Mouse (Mus musculus): Measurements from ENCODE around the gene Krtcap3. TPM values are rescaled to one million over a fixed set of nuclear protein-coding genes. Genes with fewer than 3 reads are reported as not detected.

Gene Krtcap3
- total RNA-seq, 2 experiments from 2014 or later: 2.4 to 2.6 TPM

DNA sequence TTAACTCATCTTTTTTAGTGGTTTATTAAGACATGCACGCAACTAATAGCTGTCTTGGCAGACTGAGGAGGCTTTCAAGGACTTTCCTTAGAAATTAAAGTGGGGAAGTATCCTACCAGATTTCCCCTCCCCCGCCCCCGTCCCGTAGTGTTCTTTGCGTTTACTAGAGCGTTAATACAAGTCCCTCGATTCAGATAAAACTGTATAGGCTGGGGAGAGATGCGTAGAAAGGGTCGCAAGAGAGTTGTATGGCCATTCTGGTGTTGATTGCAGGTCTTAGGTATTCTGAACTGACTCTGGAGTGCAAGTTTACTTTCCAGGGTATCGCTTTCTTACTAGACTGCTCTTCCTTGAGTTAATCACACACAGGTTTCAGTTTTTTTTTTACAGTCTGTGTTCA is 9.3 kb upstream of the Krtcap3 start:
- no peak for DNase-seq (ENCODE audit: extremely low spot score in 1 of 2, low spot score in 2 of 2)
- intact Hi-C loops (cut with DNase I): no loop called here

DNA sequence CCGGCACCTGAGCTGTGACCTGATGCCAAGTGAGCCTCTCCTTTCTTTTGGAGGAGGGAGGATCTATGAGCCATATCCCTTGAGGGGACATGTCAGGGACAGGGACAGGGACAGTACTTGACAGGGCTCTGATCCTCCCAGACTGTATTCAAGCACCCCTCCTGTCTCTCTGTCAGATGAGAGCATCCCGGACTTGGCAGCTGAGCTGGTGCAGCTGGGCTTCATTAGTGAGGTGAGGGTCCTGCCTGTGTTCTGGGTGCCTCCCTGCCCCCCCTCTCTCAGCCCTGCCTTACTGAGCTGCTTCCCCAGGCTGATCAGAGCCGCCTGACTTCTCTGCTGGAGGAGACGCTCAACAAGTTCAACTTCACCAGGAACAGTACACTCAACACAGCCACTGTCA is 775 bp upstream of the Krtcap3 start:
- intact Hi-C loops (cut with DNase I): loop anchor here (5.0 kb wide), 1 partner anchor 53 kb away; no protein-coding TSS in a partner anchor
- DNase-seq (ENCODE audit: extremely low spot score in 1 of 2, low spot score in 2 of 2): no peak

DNA sequence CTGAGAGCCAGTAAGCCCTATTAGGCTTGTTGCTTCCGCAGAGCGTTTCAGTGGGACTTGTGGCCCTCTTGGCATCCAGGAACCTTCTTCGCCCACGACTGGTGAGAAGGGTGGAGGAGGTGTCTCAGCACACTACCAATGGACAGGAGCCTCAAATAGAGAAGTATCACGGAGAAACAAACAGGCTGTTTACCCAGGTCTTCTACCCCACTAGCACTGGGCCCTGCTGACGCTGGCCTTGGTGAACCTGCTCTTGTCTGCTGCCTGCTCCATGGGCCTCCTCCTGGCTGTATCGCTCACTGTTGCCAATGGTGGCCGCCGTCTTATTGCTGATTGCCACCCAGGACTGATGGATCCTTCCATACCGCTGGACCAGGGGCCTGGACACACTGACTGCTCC is 660 bp downstream of the Krtcap3 start:
- intact Hi-C loops (cut with DNase I): loop anchor here (5.0 kb wide), 1 partner anchor 55 kb away; no protein-coding TSS in a partner anchor
- no peak for DNase-seq (ENCODE audit: extremely low spot score in 1 of 2, low spot score in 2 of 2)

DNA sequence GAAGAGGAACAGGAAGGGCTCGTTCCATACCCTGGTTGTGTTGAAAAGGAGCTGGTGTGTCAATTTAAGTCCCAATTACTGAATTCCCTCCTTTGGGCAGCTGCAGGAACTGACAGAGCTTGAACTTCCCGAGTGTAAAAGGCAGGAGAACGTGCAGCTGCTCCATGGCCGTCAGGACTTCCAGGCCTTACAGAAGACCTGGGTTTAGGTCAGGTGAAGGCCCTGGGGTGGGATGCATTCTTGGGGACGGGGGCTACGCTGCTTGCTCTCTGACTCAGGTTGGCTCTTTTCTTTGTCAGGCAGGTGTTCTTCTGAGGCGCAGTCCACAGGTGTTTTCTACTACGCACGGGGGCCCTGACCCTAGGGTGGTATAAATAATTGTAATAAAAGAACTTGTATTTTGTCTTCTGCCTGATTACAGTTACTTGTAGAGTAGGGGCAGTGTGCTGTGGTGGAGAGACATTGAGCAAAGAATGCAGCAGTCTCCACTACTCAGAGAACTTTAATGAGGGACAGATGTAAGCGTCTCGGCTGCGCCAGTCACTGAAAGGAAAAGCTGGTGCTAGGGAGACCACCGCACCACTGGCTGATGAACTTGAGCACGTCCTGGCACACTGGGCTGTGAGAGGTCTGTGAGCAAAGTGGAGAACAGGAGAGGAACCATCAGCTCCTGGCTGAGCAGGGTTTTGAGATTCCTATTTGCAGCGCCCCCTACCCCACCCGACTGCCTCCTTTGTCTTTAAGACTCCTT is 1.5 kb downstream of the Krtcap3 start:
- no peak for DNase-seq (ENCODE audit: extremely low spot score in 1 of 2, low spot score in 2 of 2)
- intact Hi-C loops (cut with DNase I): loop anchor here (5.0 kb wide), 1 partner anchor 56 kb away; no protein-coding TSS in a partner anchor

DNA sequence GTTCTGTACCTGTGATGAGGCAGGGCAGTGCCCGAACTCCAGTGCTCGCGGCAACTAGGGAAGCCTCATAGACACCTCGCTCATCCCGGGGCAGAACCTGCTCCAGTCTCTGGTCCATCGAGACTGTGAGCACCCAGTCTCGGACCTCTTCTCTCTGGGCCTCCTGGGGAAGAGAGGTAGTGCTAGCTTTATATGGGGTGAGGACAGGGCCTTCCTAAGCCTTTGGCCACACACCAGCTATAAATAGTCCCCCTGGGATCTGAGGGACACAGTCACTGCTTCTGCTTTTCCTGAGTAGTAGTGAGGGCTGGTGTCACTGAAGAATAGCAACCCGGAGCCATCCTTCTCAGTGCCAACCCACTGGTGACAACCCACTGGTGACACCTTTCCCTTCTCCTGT is 2.3 kb downstream of the Krtcap3 start:
- no peak for DNase-seq (ENCODE audit: extremely low spot score in 1 of 2, low spot score in 2 of 2)
- intact Hi-C loops (cut with DNase I): loop anchor here (5.0 kb wide), 1 partner anchor 57 kb away; no protein-coding TSS in a partner anchor

DNA sequence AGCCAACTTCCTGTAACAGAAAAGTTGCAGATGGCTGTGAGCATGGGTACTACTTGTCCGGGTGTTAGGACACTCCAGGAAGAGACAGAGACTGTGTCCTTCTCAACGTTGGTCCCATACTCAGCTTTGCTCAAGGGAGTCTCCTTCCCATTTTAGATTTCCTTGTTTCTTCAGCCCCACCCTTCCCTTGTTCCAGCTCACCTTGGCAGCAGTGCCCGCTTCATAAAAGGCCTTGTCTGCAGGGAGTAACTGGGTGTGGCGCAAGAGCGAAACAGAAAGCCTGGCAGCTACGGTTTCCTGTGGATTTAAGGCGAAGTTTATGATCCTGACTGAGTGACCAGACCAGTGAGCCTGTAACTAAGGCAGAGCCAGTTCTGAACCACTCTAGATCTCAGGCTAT is 3.0 kb downstream of the Krtcap3 start:
- intact Hi-C loops (cut with DNase I): loop anchor here (5.0 kb wide), 1 partner anchor 57 kb away; no protein-coding TSS in a partner anchor
- peak in 1 of 2 experiments; percentile 43 for DNase-seq (ENCODE audit: extremely low spot score in 1 of 2, low spot score in 2 of 2)

DNA sequence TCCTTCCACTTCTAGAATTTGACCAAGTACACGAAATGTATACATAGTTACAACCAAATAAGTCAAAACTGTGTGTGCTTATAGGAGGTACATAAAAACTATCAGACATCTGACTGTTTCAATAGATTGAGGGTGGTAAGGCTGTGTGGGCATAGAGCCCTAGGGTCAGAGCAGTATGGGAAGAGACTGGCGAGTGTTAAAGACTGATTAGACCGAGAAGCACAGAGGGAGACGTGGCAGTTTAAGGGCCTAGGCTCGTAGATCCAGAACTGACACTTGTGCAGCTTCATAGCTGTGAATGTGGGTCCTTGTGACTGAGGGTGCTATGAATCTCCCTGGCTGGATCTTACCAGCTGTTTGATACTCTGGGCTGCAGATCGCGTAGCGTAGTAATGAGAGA is 3.4 kb downstream of the Krtcap3 start:
- no peak for DNase-seq (ENCODE audit: extremely low spot score in 1 of 2, low spot score in 2 of 2)
- intact Hi-C loops (cut with DNase I): loop anchor here (5.0 kb wide), 1 partner anchor 58 kb away; no protein-coding TSS in a partner anchor

DNA sequence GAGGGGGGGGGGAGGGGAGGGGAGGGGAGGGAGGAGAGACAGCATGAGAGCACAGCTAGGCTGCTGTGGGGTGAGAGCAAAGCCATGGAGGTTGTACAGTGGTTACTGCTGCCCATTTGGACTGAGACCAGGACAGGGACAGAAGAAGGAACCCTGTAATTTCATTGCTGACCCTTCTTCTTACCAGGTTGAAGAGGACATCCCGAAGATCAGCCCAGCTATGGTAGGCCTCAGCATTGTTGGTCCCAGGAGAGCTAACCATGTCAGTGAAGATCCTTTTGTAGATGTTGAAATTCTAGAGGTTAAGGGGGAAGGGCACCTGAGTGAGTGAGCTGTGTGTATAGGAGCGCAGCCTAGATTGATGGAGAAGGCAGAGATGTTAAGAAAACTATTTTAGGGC is 3.9 kb downstream of the Krtcap3 start:
- DNase-seq (ENCODE audit: extremely low spot score in 1 of 2, low spot score in 2 of 2): no peak

DNA sequence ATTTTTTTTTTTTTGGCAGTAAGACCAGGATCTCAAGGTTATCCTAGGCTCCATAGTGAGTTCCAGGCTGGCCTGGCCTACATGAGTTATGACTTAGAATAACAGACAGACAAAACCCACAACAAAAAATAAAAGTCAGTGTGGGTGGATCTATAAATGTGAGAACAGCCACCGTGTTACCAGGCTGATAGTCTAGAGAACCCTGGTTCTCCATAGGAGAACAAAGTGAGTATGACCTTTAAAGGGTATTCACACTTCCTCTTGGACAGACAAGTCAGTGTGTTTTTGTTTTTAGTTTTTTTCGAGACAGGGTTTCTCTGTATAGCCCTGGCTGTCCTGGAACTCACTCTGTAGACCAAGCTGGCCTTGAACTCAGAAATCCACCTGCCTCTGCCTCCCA is 4.5 kb downstream of the Krtcap3 start:
- DNase-seq (ENCODE audit: extremely low spot score in 1 of 2, low spot score in 2 of 2): no peak
- intact Hi-C loops (cut with DNase I): no loop called here

More for the DNA sequence above, 3.9 kb downstream of the Krtcap3 start:
- intact Hi-C loops (cut with DNase I): no loop called here

DNA sequence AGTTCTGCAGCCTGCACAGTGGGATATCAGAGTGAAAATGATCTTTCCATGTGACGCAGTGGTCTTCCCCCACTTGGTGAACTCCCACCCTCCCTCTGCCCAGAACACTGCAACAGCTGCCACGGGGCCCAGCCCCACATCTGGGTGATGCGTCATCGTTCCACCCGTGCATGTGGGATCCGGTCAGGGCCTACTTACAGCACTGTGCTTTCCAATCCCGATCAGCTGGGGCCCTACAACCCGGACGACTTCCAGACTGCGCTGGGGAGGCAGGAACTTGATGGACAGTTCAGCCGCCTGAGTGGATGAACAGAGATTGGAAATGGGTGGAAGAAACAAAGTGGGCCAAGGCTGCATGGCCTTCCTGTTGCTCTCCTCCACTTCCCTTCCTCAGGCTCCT is 6.1 kb downstream of the Krtcap3 start:
- DNase-seq (ENCODE audit: extremely low spot score in 1 of 2, low spot score in 2 of 2): no peak
- intact Hi-C loops (cut with DNase I): no loop called here

DNA sequence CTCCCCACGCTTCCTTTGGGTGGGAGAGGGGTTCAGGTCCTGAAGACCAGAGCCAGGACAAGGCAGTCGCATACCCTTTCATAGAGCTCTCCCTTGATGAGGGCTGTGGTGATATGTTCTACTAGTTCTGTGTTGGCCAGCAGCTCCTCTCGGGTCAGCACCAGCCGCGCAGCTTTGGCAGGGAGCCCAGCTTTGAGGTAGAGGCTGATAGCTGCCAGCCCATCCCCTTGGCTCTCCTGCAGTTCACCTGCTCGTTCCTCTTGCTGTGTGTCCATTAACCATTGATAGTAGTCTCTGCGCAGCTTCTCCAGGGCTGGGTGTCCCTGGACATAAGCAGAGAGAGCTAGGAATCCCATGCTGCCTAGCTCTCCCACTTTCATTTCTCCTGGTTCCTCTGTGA is 14.6 kb downstream of the Krtcap3 start:
- intact Hi-C loops (cut with DNase I): no loop called here
- DNase-seq (ENCODE audit: extremely low spot score in 1 of 2, low spot score in 2 of 2): peak in 1 of 2 experiments; percentile 35

DNA sequence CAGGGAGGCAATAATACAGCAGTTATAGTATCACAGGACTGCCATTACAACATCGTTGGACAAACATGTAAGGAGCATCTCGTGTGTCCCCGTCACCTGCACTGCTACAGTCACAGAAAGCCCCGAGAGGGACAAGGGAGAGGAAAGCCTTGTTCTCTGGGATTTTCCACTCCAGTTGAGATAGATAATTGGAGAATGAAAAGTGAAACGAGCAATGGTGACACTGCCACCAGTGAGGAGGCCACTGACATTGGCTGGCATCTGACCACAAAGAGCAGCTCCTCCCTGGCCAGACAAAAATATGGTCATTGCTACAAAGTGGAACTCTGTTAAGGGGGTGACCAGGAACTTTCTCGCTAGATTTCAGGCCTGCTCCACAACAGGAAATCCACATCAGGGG is 16.2 kb downstream of the Krtcap3 start:
- DNase-seq (ENCODE audit: extremely low spot score in 1 of 2, low spot score in 2 of 2): no peak
- intact Hi-C loops (cut with DNase I): no loop called here

DNA sequence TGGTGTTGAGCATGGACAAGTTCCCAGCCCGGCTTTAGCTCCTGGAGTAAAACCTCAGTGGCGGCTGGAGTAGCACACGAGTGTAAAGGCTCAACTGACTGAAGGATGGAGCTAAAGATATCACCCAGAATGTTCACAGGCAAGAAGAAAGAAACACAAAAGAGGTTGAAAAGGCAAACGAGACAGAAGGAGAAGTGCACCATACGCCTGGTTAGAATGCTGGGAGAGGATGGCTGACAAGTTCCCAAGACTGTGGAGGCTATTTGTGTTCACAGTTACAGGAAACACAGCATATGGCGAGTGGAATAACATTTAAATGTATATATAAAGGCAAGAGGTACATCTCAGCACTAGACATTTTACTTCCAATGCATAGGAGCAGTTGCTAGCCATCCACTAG is 21.5 kb downstream of the Krtcap3 start:
- intact Hi-C loops (cut with DNase I): no loop called here
- no peak for DNase-seq (ENCODE audit: extremely low spot score in 1 of 2, low spot score in 2 of 2)

DNA sequence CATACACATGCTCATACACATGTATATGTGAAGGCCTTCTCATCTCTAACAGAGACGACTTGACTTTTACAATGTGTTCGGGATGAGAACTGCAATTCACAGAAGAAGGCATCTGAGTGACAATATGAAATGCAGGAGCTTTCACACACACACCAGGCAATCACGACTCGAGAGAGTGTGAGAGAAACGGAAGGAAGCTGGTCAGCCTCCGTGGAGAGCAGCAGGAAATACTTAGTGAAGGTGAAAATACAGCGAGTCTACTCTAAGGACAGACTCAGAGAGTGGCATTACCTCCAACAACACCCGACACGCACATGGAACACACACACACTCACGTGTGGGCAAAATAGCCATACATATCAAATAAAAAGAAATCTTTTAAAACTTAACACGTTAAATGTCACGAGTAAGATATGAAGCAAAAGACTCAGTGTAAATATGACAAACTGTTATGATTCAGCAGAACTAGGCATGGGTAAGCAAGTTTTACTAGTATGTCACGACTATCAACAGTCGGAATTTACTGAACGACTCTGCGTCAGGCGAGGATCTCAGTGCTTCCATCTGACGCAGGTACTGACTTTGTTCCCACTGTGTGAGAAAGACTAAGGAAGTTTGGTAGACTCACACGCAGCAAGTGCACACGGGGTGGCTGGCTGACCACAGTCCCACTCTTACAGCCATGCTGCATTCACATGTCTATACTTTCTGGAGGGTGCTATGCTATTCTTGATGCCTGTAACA is 27.9 kb downstream of the Krtcap3 start:
- DNase-seq (ENCODE audit: extremely low spot score in 1 of 2, low spot score in 2 of 2): no peak
- intact Hi-C loops (cut with DNase I): no loop called here

DNA sequence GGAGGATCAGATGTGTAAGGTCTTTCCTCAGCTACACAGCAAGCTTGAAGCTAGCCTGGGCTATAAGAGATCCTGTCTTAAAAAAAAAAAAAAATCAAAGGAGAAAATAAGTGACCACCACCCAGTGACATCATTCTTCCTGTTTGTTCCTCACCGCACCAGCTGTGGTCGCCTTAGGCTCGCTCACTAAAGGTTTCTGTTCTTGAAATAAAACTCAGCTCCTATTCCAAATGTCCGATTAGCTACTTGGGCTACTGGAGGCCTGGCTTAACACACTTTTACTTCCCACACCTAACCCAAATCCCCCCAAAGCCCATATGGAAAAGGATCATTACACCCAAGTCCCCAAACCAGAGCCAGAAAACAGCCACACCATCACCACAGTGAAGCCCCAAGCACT is 36.7 kb downstream of the Krtcap3 start:
- no peak for DNase-seq (ENCODE audit: extremely low spot score in 1 of 2, low spot score in 2 of 2)
- intact Hi-C loops (cut with DNase I): loop anchor here (5.0 kb wide), 1 partner anchor 179 kb away; no protein-coding TSS in a partner anchor

DNA sequence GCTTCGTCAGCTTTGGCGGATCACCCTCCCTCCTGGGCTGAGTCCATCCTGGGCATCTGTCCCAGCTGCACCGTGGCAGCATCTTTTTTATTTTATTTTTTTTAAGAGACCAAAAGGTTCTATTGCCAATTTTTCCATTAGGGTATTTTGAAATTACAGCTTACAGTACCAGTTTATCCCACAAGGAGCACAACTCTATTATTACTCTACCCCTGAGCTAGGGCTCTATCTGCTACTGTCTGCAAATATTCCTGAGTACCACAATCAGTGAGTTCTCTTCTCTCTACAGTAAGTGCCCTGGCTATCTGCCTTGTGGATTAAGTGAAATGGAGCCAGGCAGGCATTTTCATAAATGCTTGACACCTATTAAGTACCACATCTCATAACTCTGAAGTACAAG is 37.2 kb downstream of the Krtcap3 start:
- intact Hi-C loops (cut with DNase I): loop anchor here (5.0 kb wide), 1 partner anchor 179 kb away; no protein-coding TSS in a partner anchor
- no peak for DNase-seq (ENCODE audit: extremely low spot score in 1 of 2, low spot score in 2 of 2)

DNA sequence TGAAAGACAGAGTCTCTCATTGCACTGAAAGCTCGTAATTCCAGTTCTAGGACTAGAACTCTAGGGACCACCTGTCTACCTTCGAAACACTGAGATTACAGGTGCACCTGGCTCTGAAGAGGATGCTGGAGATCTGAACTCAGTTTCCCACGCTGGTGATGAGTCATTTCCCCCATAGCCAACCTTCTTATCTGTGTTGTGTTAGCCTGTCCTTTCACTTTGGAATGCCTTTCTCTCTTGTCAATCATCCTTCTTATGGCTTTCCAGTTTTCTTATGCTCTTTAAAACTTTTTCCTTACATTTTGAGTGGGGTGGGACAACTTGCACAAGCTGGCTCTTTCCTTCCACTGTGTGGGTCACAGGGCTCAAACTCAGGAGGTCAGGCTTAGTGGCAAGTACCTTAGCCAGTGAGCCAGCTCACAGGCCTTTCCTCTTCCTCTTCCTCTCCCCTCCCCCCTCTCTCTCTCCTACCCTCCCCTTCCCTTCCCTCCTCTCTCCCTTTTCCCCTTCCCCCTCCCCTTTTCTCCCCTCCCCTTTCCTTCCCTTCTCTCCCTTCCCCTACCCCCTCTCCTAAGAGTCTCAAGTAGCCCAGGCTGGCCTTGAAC is 38.2 kb downstream of the Krtcap3 start:
- DNase-seq (ENCODE audit: extremely low spot score in 1 of 2, low spot score in 2 of 2): no peak
- intact Hi-C loops (cut with DNase I): loop anchor here (5.0 kb wide), 1 partner anchor 178 kb away; no protein-coding TSS in a partner anchor

DNA sequence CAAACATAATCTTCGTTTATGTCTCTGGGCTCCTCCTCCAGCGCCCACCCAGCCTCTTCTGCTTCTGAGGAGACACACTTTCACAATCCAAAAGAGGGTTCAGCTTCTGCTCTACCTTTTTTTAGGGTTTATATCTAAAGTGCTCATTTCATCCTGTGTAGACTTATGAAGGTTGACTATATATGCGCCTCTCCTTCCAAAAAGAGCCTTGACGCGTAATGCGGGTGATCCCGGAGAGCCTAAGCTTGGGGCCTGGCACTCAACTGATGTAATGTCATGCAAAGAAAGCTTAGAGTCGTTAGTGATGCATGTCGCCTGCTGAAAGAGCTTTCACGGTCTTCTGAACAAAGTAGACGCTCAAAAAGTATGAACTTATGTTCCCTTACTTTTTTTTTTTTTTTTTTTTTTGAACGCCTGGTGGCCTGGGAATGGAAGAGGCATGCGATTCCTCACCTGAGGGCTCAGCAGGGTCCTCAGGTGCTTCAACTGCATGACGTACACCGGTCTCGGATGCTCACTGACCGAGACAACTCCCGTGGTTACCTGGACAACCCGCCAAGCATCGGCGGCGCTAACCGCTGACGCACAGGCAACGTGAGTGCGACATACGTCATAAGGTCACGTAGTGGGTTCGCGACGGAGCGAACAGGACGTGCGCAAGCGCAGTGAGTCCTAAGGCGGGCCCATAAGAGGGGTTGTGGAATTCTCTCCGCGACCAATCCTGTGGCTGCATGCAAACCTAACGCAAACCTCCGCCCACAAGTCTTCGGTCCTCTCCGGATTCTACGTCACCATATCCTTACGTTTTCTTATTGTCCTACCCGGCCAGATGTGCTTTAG is 39.2 kb downstream of the Krtcap3 start, which contains the start of gene Ift172:
Ift172 (minus strand) TSS at position 596 of the 840 bp plus-strand sequence.
- intact Hi-C loops (cut with DNase I): no loop called here
- DNase-seq (ENCODE audit: extremely low spot score in 1 of 2, low spot score in 2 of 2): peak; percentile 97 to 98

DNA sequence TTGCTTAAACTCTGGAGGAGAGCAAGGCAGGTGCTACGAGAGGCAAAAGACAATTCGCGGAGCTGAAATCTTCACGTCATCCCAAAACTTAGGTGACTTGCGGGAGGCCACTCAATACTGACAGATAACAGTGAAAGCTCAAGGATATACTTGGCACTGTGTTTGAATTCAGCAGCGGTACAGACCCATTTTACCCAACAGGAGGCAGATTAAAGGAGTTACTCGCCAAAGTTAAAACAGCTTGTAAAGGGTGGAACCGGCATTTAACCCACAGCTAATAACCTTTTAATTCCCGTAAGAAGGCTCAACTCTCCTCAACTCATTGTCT is 39.8 kb downstream of the Krtcap3 start:
- intact Hi-C loops (cut with DNase I): no loop called here
- DNase-seq (ENCODE audit: extremely low spot score in 1 of 2, low spot score in 2 of 2): no peak

All from left cerebral cortex, postnatal 10 days (tissue).